ENCODE assay signal across 29 mouse cellular contexts in the genomic region with DNA sequence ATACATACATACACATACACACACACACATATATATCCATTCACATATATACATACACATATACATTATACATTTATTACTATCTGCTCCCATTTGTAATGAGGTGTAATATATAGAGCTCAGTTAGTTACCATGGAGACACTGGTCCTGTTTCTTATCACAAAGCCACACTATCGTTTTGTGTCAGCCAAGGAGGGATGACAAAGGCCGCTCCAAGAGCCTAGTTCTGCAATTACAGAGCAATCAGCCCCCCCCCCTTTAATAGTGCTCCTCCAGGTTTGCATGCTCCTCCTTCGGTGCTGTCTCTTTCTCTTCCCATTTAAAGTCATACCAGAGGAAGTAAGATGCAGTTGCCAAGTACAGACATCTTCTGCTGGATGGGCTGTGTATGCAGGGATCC.
DNase-seq lines count a peak whose midpoint lies in the region; ATAC-seq and TF ChIP-seq lines count a peak whose summit lies in the region.
"Had no signal": no experiment of that assay in that cellular context is flagged by ENCODE, and none has a peak within 500 bp of the region (broad histone marks: within the 10 kb centered on the region; RNA-seq: fewer than 3 reads in every experiment).

No protein-coding gene starts in this region.

- no peak overlapping the region for H3K9ac ChIP-seq in lung, embryonic 14.5 days
- H3K9ac ChIP-seq: embryonic facial prominence, embryonic 15.5 days; heart, embryonic 13.5 days; hindbrain, embryonic 13.5 days; limb, embryonic 13.5 days; liver, embryonic 14.5 days; lung, embryonic 15.5 days; neural tube, embryonic 15.5 days had no signal

- no peak for ATAC-seq in lung, embryonic 14.5 days (ENCODE audit: insufficient read depth)
- ATAC-seq in megakaryocyte-erythroid progenitor cell, adult 5-6 weeks (replicated peaks; ENCODE audit: low FRiP score, low TSS enrichment, poor library complexity, severe bottlenecking) = peak; percentile 84
- ATAC-seq: activated CD4-positive, CD25-positive, alpha-beta regulatory T cell, adult 4 months; intestine, postnatal 0 days had no signal

- WGBS in lung, embryonic 14.5 days = 45% methylated on average over 3 of the region's 3 CpGs

- H3K27me3 ChIP-seq in lung, embryonic 14.5 days (ENCODE audit: insufficient read depth, low read length) = no peaks in the 10 kb centered on the region
- H3K27me3 ChIP-seq: CH12.LX; embryonic facial prominence, embryonic 15.5 days; heart, embryonic 13.5 days; hindbrain, embryonic 13.5 days; limb, embryonic 13.5 days; lung, embryonic 15.5 days; neural tube, embryonic 15.5 days had no signal

- no peak for TF ChIP-seq POLR2A in brain, embryonic 14.5 days (IDR thresholded peaks at IDR 0.05; ENCODE audit: borderline replicate concordance, extremely low read depth, insufficient read depth, insufficient read length, poor library complexity, severe bottlenecking)

- intact Hi-C loops in heart, postnatal 14 days (cut with DNase I) = no loop called here

- no peak overlapping the region for H3K4me3 ChIP-seq in lung, embryonic 14.5 days (ENCODE audit: low read depth, low read length)
- H3K4me3 ChIP-seq: embryonic facial prominence, embryonic 15.5 days; heart, adult 2 months; heart, embryonic 13.5 days; hindbrain, embryonic 13.5 days; layer of hippocampus, adult 2 months; limb, embryonic 13.5 days; lung, embryonic 15.5 days; neural tube, embryonic 15.5 days had no signal

- H3K36me3 ChIP-seq in lung, embryonic 14.5 days (ENCODE audit: insufficient read depth) = no peaks in the 10 kb centered on the region
- H3K36me3 ChIP-seq: embryonic facial prominence, embryonic 15.5 days; G1E; heart, embryonic 13.5 days; hindbrain, embryonic 13.5 days; limb, embryonic 13.5 days; lung, embryonic 15.5 days; neural tube, embryonic 15.5 days had no signal

- peak; percentile 42 for DNase-seq in heart, adult 11 months
- no peak for DNase-seq in heart, postnatal 14 days
- peak; percentile 39 for DNase-seq in lung, embryonic 14.5 days
- no peak for DNase-seq in lung, postnatal 14 days
- peak; percentile 62 for DNase-seq in brain, embryonic 14.5 days (ENCODE audit: low read depth)
- DNase-seq in frontal cortex, postnatal 36 days (ENCODE audit: low spot score in 2 of 2) = no peak
- DNase-seq: adrenal gland, adult 8-10 months; B cell, adult 2 months; cerebellum, adult 2 months; cerebellum, postnatal 36 days; gastrocnemius, postnatal 25 days; heart, adult 2 months; kidney, postnatal 25 days; lung, postnatal 4 days; thymus, adult 2 months had no signal

- H3K27ac ChIP-seq in lung, embryonic 14.5 days (ENCODE audit: low read depth) = no peak overlapping the region
- H3K27ac ChIP-seq: embryonic facial prominence, embryonic 15.5 days; heart, adult 2 months; heart, embryonic 13.5 days; hindbrain, embryonic 13.5 days; layer of hippocampus, adult 2 months; limb, embryonic 13.5 days; liver, embryonic 14.5 days; lung, embryonic 15.5 days; neural tube, embryonic 15.5 days; stomach, postnatal 0 days had no signal

- no peaks in the 10 kb centered on the region for H3K4me1 ChIP-seq in lung, embryonic 14.5 days (ENCODE audit: insufficient read depth)
- H3K4me1 ChIP-seq: embryonic facial prominence, embryonic 15.5 days; heart, embryonic 13.5 days had no signal

- no peak overlapping the region for H3K4me2 ChIP-seq in lung, embryonic 14.5 days
- H3K4me2 ChIP-seq: embryonic facial prominence, embryonic 15.5 days; heart, embryonic 13.5 days; hindbrain, embryonic 13.5 days; limb, embryonic 13.5 days; lung, embryonic 15.5 days; neural tube, embryonic 15.5 days had no signal

- no peak for TF ChIP-seq CTCF in lung, embryonic 14.5 days (IDR thresholded peaks at IDR 0.05; ENCODE audit: low read depth)
- no peak for TF ChIP-seq CTCF in brain, embryonic 14.5 days (IDR thresholded peaks at IDR 0.05; ENCODE audit: borderline replicate concordance, extremely low read depth, insufficient read depth, insufficient read length)

- no peaks in the 10 kb centered on the region for H3K9me3 ChIP-seq in lung, embryonic 14.5 days (ENCODE audit: low read depth, low read length)
- H3K9me3 ChIP-seq: embryonic facial prominence, embryonic 15.5 days; heart, embryonic 13.5 days; hindbrain, embryonic 13.5 days; limb, embryonic 13.5 days; lung, embryonic 15.5 days; neural tube, embryonic 15.5 days had no signal

Comparison
In these comparisons a context has a peak if more than half of its experiments do, and no peak if none do; other contexts are left out.
1. DNase-seq: peak in heart, adult 11 months (single experiment), lung, embryonic 14.5 days (single experiment) and brain, embryonic 14.5 days (single experiment); none in heart, postnatal 14 days (0 of 2), lung, postnatal 14 days (single experiment) and frontal cortex, postnatal 36 days (0 of 2).